Mouse (Mus musculus) brown adipose tissue, adult 24 weeks (tissue): ENCODE data around the gene Whrn. TPM values are rescaled to one million over a fixed set of nuclear protein-coding genes. Genes with fewer than 3 reads are reported as not detected.

Source experiments
- H3K27ac ChIP-seq: fragments of 200-500 bp; replicated peaks from 2 replicates; pipeline ENCODE4 v1.5.1; 2012; ENCODE audit warnings: low read depth, mild to moderate bottlenecking, low read length
- H3K4me1 ChIP-seq: fragments of 200-500 bp; 2 replicates; pipeline ENCODE4 v1.6.1; 2012; ENCODE audit warnings: low read length, mixed read lengths; ENCODE audit not compliant: control insufficient read depth, insufficient read depth, insufficient read length
- H3K4me3 ChIP-seq: fragments of 200-500 bp; 2 replicates; pipeline ENCODE4 v1.5.1; 2012; ENCODE audit warnings: low read depth, mild to moderate bottlenecking, low read length, moderate library complexity; ENCODE audit not compliant: insufficient read depth
- polyA plus RNA-seq: library from polyadenylated mRNA; stranded (reverse); fragments of >200 nt; gene quantifications from 2 replicates; pipeline ENCODE4 v1.2.4, GENCODE M21; 2012; ENCODE audit not compliant: missing spikeins, insufficient read depth, insufficient read length

Whrn gene
- polyA plus RNA-seq, 1 experiment, result 2.9 TPM

- Histone ChIP-seq H3K4me3 (no peak overlapping the region), H3K27ac (no peak overlapping the region), H3K4me1 (no peaks in the 10 kb centered on the region)
Measured at GRCm38 (mm10) chr4:63480845-63481167, 15.0 kb downstream of the Whrn start.

GRCm38 (mm10) chr4:63480098-63480844, 15.5 kb downstream of the Whrn start:
- H3K27ac ChIP-seq, result no peak overlapping the region

GRCm38 (mm10) chr4:63478036-63478435, 17.8 kb downstream of the Whrn start:
- Histone ChIP-seq H3K4me3 (no peak overlapping the region), H3K27ac (no peak overlapping the region), H3K4me1 (no peaks in the 10 kb centered on the region)

More at GRCm38 (mm10) chr4:63480098-63480844, 15.5 kb downstream of the Whrn start:
- H3K4me1 ChIP-seq, result no peaks in the 10 kb centered on the region
- H3K4me3 ChIP-seq, result no peak overlapping the region

- Histone ChIP-seq H3K27ac (no peak overlapping the region), H3K4me3 (no peak overlapping the region), H3K4me1 (no peaks in the 10 kb centered on the region)
Measured at GRCm38 (mm10) chr4:63476891-63477290, 18.9 kb downstream of the Whrn start.

GRCm38 (mm10) chr4:63475208-63475607, 20.6 kb downstream of the Whrn start:
- Histone ChIP-seq H3K27ac (no peak overlapping the region), H3K4me1 (no peaks in the 10 kb centered on the region), H3K4me3 (no peak overlapping the region)

GRCm38 (mm10) chr4:63474439-63474838, 21.4 kb downstream of the Whrn start:
- Histone ChIP-seq H3K4me1 (no peaks in the 10 kb centered on the region), H3K27ac (no peak overlapping the region), H3K4me3 (no peak overlapping the region)

- Histone ChIP-seq H3K4me1 (no peaks in the 10 kb centered on the region), H3K27ac (no peak overlapping the region), H3K4me3 (no peak overlapping the region)
Measured at GRCm38 (mm10) chr4:63467338-63467737, 28.5 kb downstream of the Whrn start.

- H3K4me3 ChIP-seq, result no peak overlapping the region
- no peaks in the 10 kb centered on the region for H3K4me1 ChIP-seq
- no peak overlapping the region for H3K27ac ChIP-seq
Measured at GRCm38 (mm10) chr4:63466192-63466591, 29.6 kb downstream of the Whrn start.

- no peaks in the 10 kb centered on the region for H3K4me1 ChIP-seq
- no peak overlapping the region for H3K27ac ChIP-seq
Measured at GRCm38 (mm10) chr4:63460876-63461525, 34.8 kb downstream of the Whrn start.

GRCm38 (mm10) chr4:63459141-63459789, 36.5 kb downstream of the Whrn start:
- Histone ChIP-seq H3K4me1 (no peaks in the 10 kb centered on the region), H3K27ac (no peak overlapping the region), H3K4me3 (no peak overlapping the region)

More at GRCm38 (mm10) chr4:63460876-63461525, 34.8 kb downstream of the Whrn start:
- H3K4me3 ChIP-seq, result no peak overlapping the region

- no peak overlapping the region for H3K27ac ChIP-seq
- no peak overlapping the region for H3K4me3 ChIP-seq
- no peaks in the 10 kb centered on the region for H3K4me1 ChIP-seq
Measured at GRCm38 (mm10) chr4:63456547-63456946, 39.2 kb downstream of the Whrn start.

- no peak overlapping the region for H3K27ac ChIP-seq
- no peak overlapping the region for H3K4me3 ChIP-seq
- no peaks in the 10 kb centered on the region for H3K4me1 ChIP-seq
Measured at GRCm38 (mm10) chr4:63453939-63454513, 41.8 kb downstream of the Whrn start.

GRCm38 (mm10) chr4:63452555-63452954, 43.2 kb downstream of the Whrn start:
- H3K4me3 ChIP-seq, result no peak overlapping the region
- no peaks in the 10 kb centered on the region for H3K4me1 ChIP-seq
- H3K27ac ChIP-seq, result no peak overlapping the region

- Histone ChIP-seq H3K27ac (no peak overlapping the region), H3K4me1 (no peaks in the 10 kb centered on the region), H3K4me3 (no peak overlapping the region)
Measured at GRCm38 (mm10) chr4:63450551-63450950, 45.2 kb downstream of the Whrn start.

- Histone ChIP-seq H3K4me1 (no peaks in the 10 kb centered on the region), H3K4me3 (no peak overlapping the region), H3K27ac (no peak overlapping the region)
Measured at GRCm38 (mm10) chr4:63444362-63445066, 51.3 kb downstream of the Whrn start.
